Mouse (Mus musculus): ENCODE data around the gene Limch1.

- TF ChIP-seq EP300 (IDR thresholded peaks at IDR 0.05): no peak
- no peak for TF ChIP-seq CTCF (IDR thresholded peaks at IDR 0.05)
Measured at GRCm38 (mm10) chr5:67090856-67091255, 345.2 kb downstream of the Limch1 start.
